Comparison of ENCODE assay signal across 14 mouse cellular contexts in genomic region chr8:3593470-3593869, GRCm38 (mm10). TPM values are rescaled to one million over a fixed set of nuclear protein-coding genes. Genes with fewer than 3 reads are reported as not detected.
A peak's percentile ranks its signal among the peaks of the same experiment; 100 is the strongest.
DNase-seq lines count a peak whose midpoint lies in the region; ATAC-seq and TF ChIP-seq lines count a peak whose summit lies in the region.
"Had no signal": no experiment of that assay in that cellular context is flagged by ENCODE, and none has a peak within 500 bp of the region (broad histone marks: within the 10 kb centered on the region; RNA-seq: fewer than 3 reads in every experiment).

No protein-coding gene starts in this region.

- DNase-seq in adrenal gland, adult (ENCODE audit: inconsistent age in 2 of 2, low spot score in 1 of 2), result peak; percentile 45 to 68
- DNase-seq in adrenal gland, adult 18-20 months (ENCODE audit: low spot score in 2 of 2), result no peak
- peak; percentile 52 for DNase-seq in left cerebral cortex, postnatal 4 days
- DNase-seq in left cerebral cortex, adult 8-10 months (ENCODE audit: low spot score in 2 of 2), result no peak
- DNase-seq in brain, adult 2 months (ENCODE audit: low read depth, low spot score), result peak; percentile 54
- no peak for DNase-seq in layer of hippocampus, adult 11-12 months (ENCODE audit: low spot score)
- DNase-seq in layer of hippocampus, adult 2 months (ENCODE audit: low spot score in 2 of 2), result no peak
- DNase-seq: thymus, adult 2 months had no signal

- H3K27ac ChIP-seq in layer of hippocampus, adult 2 months, result no peak overlapping the region
- H3K27ac ChIP-seq: hindbrain, embryonic 12.5 days; neural tube, embryonic 15.5 days had no signal

- no peak for TF ChIP-seq CTCF in layer of hippocampus, adult 2 months (conservative IDR thresholded peaks at IDR 0.05)

- ATAC-seq in megakaryocyte progenitor cell, adult 5-6 weeks (replicated peaks; ENCODE audit: poor library complexity), result 0 out of 2 replicates have a peak, but pooled peaks have one; percentile 24
- ATAC-seq: forebrain, embryonic 16.5 days had no signal

- intact Hi-C loops in left cerebral cortex, postnatal 4 days (cut with DNase I), result no loop called here

- no peak overlapping the region for H3K4me3 ChIP-seq in layer of hippocampus, adult 2 months
- H3K4me3 ChIP-seq: hindbrain, embryonic 12.5 days; neural tube, embryonic 15.5 days had no signal

RNA-seq across cellular contexts. Expression of gene Camsap3, which starts 6.4 kb away (rescaled TPM):
- total RNA-seq in adrenal gland, adult 18-20 months (2021), result 1 to 10 TPM; 4.1 to 8.0 TPM
- total RNA-seq in left cerebral cortex, postnatal 4 days (2021), result 100 to 1,000 TPM; 109 to 118 TPM
- total RNA-seq in left cerebral cortex, adult 8-10 months (2022), result 10 to 100 TPM; 29.0 to 34.2 (median 32.6) TPM
- total RNA-seq in megakaryocyte progenitor cell, adult 5-6 weeks (2015), result 0.32 and 0.37 TPM in 2 replicates
- total RNA-seq in megakaryocyte progenitor cell, adult 5-6 weeks (2017), result 0.21 and 0.27 TPM in 2 replicates
- total RNA-seq in layer of hippocampus, adult 2 months (2021), result 10 to 100 TPM; 36.5 to 39.3 TPM
- total RNA-seq: G1E had no signal

RNA-seq across cellular contexts. Expression of gene C330021F23Rik, which starts 25.7 kb away (rescaled TPM):
- total RNA-seq in adrenal gland, adult 18-20 months (2021), result under 1 TPM in 1 of 2 experiments, not detected in 1; 0.38 TPM
- total RNA-seq in left cerebral cortex, postnatal 4 days (2021), result not detected
- total RNA-seq in left cerebral cortex, adult 8-10 months (2022), result not detected
- total RNA-seq in megakaryocyte progenitor cell, adult 5-6 weeks (2015), result 1.0 TPM in 1 of 2 replicates, not detected in the other
- total RNA-seq in megakaryocyte progenitor cell, adult 5-6 weeks (2017), result not detected in 2 replicates
- not detected for total RNA-seq in layer of hippocampus, adult 2 months (2021)

RNA-seq across cellular contexts. Expression of gene Xab2, which starts 27.6 kb away (rescaled TPM):
- total RNA-seq in adrenal gland, adult 18-20 months (2021), result 10 to 100 TPM; 34.1 to 39.1 TPM
- 10 to 100 TPM; 38.5 to 38.8 TPM for total RNA-seq in left cerebral cortex, postnatal 4 days (2021)
- total RNA-seq in left cerebral cortex, adult 8-10 months (2022), result 10 to 100 TPM; 38.1 to 41.5 (median 40.5) TPM
- 16.5 and 20.1 TPM in 2 replicates for total RNA-seq in megakaryocyte progenitor cell, adult 5-6 weeks (2015)
- 55.5 and 56.5 TPM in 2 replicates for total RNA-seq in megakaryocyte progenitor cell, adult 5-6 weeks (2017)
- 10 to 100 TPM; 39.6 to 41.4 TPM for total RNA-seq in layer of hippocampus, adult 2 months (2021)

RNA-seq across cellular contexts. Expression of gene Pet100, which starts 27.9 kb away (rescaled TPM):
- total RNA-seq in adrenal gland, adult 18-20 months (2021), result 100 to 1,000 TPM; 117 to 148 TPM
- 10 to 100 TPM; 60.0 to 63.3 TPM for total RNA-seq in left cerebral cortex, postnatal 4 days (2021)
- total RNA-seq in left cerebral cortex, adult 8-10 months (2022), result 10 to 100 TPM; 55.9 to 90.3 (median 75.7) TPM
- total RNA-seq in megakaryocyte progenitor cell, adult 5-6 weeks (2015), result 131 and 181 TPM in 2 replicates
- 255 and 285 TPM in 2 replicates for total RNA-seq in megakaryocyte progenitor cell, adult 5-6 weeks (2017)
- total RNA-seq in layer of hippocampus, adult 2 months (2021), result 10 to 100 TPM; 87.0 to 87.3 TPM

RNA-seq across cellular contexts. Expression of gene Pcp2, which starts 31.9 kb away (rescaled TPM):
- total RNA-seq in adrenal gland, adult 18-20 months (2021), result not detected
- total RNA-seq in left cerebral cortex, postnatal 4 days (2021), result 1 to 10 TPM in 1 of 2 experiments, not detected in 1; 1.0 TPM
- not detected for total RNA-seq in left cerebral cortex, adult 8-10 months (2022)
- total RNA-seq in megakaryocyte progenitor cell, adult 5-6 weeks (2015), result not detected in 2 replicates
- not detected in 2 replicates for total RNA-seq in megakaryocyte progenitor cell, adult 5-6 weeks (2017)
- total RNA-seq in layer of hippocampus, adult 2 months (2021), result 1 to 10 TPM in 1 of 2 experiments, under 1 TPM in 1; 0.88 to 3.6 TPM
- total RNA-seq: heart, adult 8-10 months had no signal

Comparison
In these comparisons a context has a peak if more than half of its experiments do, and no peak if none do; other contexts are left out.
1. DNase-seq: peak in adrenal gland, adult (2 of 2), left cerebral cortex, postnatal 4 days (single experiment) and brain, adult 2 months (single experiment); none in adrenal gland, adult 18-20 months (0 of 2), left cerebral cortex, adult 8-10 months (0 of 2), layer of hippocampus, adult 11-12 months (single experiment) and layer of hippocampus, adult 2 months (0 of 2).